Mouse (Mus musculus): Measurements from ENCODE around the gene Pus7l. TPM values are rescaled to one million over a fixed set of nuclear protein-coding genes. Genes with fewer than 3 reads are reported as not detected.

The Pus7l gene
- polyA plus RNA-seq, 1 experiment from 2014 or later = 7.1 TPM

- 90% methylated on average over 10 of the region's 10 CpGs for WGBS
- H3K4me1 ChIP-seq = no peaks in the 10 kb centered on the region
Observed at GRCm38 (mm10) chr15:94568496-94569182, 25.3 kb upstream of the Pus7l start.

DNA sequence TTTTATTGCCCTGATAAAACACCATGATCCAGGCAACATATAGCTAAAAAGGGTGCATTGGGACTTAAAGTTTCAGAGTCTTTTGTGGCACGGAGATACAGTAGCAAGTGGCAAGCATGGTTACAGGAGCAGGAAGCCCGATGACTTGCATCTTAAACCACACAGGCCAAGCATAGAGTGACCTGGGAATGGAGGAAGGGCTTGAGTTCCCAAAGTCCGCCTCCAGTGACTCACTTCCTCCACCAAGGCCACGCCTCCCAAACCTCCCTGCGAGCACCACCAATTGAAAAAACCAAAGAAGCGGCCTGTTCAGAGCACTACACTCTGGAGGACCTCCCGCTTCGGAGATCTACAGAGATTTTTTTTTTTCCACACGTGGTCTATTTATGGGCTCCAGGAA lies 22.5 kb upstream of the Pus7l start:
- WGBS = 81% methylated on average over 9 of the region's 9 CpGs
- Histone ChIP-seq H3K27ac (replicated peaks) (no peak overlapping the region), H3K27me3 (no peaks in the 10 kb centered on the region), H3K9ac (replicated peaks) (no peak overlapping the region), H3K4me2 (replicated peaks) (no peak overlapping the region), H3K9me3 (no peaks in the 10 kb centered on the region), H3K36me3 (no peaks in the 10 kb centered on the region), H3K4me1 (no peaks in the 10 kb centered on the region), H3K4me3 (no peak overlapping the region)
- ATAC-seq (ENCODE audit: low FRiP score, low read depth) = no peak

More at GRCm38 (mm10) chr15:94568496-94569182, 25.3 kb upstream of the Pus7l start:
- Histone ChIP-seq H3K4me2 (replicated peaks) (no peak overlapping the region), H3K4me3 (no peak overlapping the region), H3K27me3 (no peaks in the 10 kb centered on the region), H3K36me3 (no peaks in the 10 kb centered on the region), H3K9ac (replicated peaks) (no peak overlapping the region), H3K9me3 (no peaks in the 10 kb centered on the region), H3K27ac (replicated peaks) (no peak overlapping the region)
- no peak for ATAC-seq (ENCODE audit: low FRiP score, low read depth)

- no peak overlapping the region for H3K4me3 ChIP-seq
- H3K27ac ChIP-seq (replicated peaks) = no peak overlapping the region
- no peaks in the 10 kb centered on the region for H3K36me3 ChIP-seq
- ATAC-seq (ENCODE audit: low FRiP score, low read depth) = no peak
- H3K9me3 ChIP-seq = no peaks in the 10 kb centered on the region
- H3K9ac ChIP-seq (replicated peaks) = no peak overlapping the region
- no peaks in the 10 kb centered on the region for H3K27me3 ChIP-seq
- 98% methylated on average over 2 of the region's 2 CpGs for WGBS
- no peaks in the 10 kb centered on the region for H3K4me1 ChIP-seq
- H3K4me2 ChIP-seq (replicated peaks) = no peak overlapping the region
Observed at GRCm38 (mm10) chr15:94564909-94565308, 21.6 kb upstream of the Pus7l start.

DNA sequence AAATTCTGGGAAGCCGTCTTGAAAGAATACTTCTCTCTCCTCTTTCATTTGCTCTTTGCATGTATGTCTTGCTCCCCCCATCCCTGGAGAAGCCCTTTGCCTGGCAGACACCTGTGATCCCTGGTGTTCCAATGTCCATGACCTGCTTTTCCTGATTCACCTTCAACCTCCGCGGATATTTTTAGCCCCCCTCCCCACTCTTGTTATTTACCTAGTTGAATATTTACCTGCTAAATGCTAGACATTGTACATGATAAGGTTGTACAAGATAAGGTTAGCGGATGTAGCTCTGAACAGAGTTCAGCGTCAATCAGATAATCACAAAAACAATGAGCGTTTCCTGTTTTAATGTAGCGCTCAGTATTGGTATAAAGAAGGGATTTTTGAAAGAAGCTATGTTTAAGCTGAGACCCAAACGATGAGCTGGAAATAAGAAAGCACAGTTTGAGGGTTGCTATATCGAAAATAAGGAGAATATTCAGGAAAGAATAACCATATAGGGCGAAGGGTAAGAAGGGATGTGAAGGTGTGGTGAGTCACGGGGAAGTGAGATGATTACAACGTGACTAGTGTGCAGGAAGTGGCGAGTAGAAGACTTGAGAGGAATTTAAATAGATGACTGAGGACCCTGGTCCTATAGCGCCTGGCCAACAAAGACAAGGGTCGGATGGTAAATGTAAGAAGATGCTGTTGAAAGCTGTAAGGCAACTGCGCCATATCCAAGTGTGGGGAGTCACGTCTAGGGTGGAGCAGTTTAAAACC lies 15.7 kb upstream of the Pus7l start:
- no peak overlapping the region for H3K27ac ChIP-seq (replicated peaks)
- H3K36me3 ChIP-seq = no peaks in the 10 kb centered on the region
- H3K27me3 ChIP-seq = no peaks in the 10 kb centered on the region
- no peak overlapping the region for H3K9ac ChIP-seq (replicated peaks)
- no peak overlapping the region for H3K4me2 ChIP-seq (replicated peaks)
- H3K4me3 ChIP-seq = no peak overlapping the region
- 86% methylated on average over 17 of the region's 17 CpGs for WGBS
- no peaks in the 10 kb centered on the region for H3K9me3 ChIP-seq
- no peak for ATAC-seq (ENCODE audit: low FRiP score, low read depth)
- no peaks in the 10 kb centered on the region for H3K4me1 ChIP-seq

DNA sequence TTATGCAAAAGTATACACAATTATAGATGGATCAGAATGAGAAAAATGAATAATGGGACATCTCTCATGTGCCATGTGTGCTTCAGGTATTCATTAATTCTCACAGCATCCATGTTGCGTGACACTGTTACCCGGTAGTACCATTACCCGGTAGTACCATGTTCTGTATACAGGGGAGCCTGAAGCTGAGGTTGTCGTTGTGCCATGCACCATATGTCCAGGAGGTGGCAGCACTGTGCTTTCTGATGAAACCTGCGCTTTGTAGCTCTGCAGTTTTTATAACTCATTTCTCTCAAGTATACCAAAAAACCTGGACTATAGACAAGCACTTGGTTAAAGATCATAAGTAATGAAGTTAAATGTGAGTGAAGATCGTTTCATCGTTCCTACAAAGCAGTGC lies 14.1 kb upstream of the Pus7l start:
- Histone ChIP-seq H3K36me3 (no peaks in the 10 kb centered on the region), H3K4me2 (replicated peaks) (no peak overlapping the region), H3K27me3 (no peaks in the 10 kb centered on the region), H3K9me3 (no peaks in the 10 kb centered on the region), H3K9ac (replicated peaks) (no peak overlapping the region), H3K4me1 (no peaks in the 10 kb centered on the region), H3K27ac (replicated peaks) (no peak overlapping the region), H3K4me3 (no peak overlapping the region)
- ATAC-seq (ENCODE audit: low FRiP score, low read depth) = peak; percentile 56; the same call in 1 of the 2 replicates
- 26% methylated on average over 7 of the region's 7 CpGs for WGBS

GRCm38 (mm10) chr15:94553536-94553935 lies 10.2 kb upstream of the Pus7l start:
- H3K9me3 ChIP-seq = 0 out of 2 replicates have a peak, but pooled peaks cover 7% of the 10 kb centered on the region
- WGBS = 93% methylated on average over 9 of the region's 9 CpGs
- H3K4me3 ChIP-seq = no peak overlapping the region
- no peak overlapping the region for H3K27ac ChIP-seq (replicated peaks)
- no peak for ATAC-seq (ENCODE audit: low FRiP score, low read depth)
- no peak overlapping the region for H3K9ac ChIP-seq (replicated peaks)
- H3K4me2 ChIP-seq (replicated peaks) = no peak overlapping the region
- H3K27me3 ChIP-seq = no peaks in the 10 kb centered on the region
- H3K36me3 ChIP-seq = no peaks in the 10 kb centered on the region
- H3K4me1 ChIP-seq = no peaks in the 10 kb centered on the region

GRCm38 (mm10) chr15:94544844-94545243 lies 1.5 kb upstream of the Pus7l start:
- Histone ChIP-seq H3K9ac (replicated peaks) (no peak overlapping the region), H3K27me3 (no peaks in the 10 kb centered on the region), H3K9me3 (no peaks in the 10 kb centered on the region), H3K4me3 (no peak overlapping the region), H3K4me2 (replicated peaks) (no peak overlapping the region), H3K4me1 (peaks cover 6% of the 10 kb centered on the region; the same call in 1 of the 2 replicates), H3K36me3 (no peaks in the 10 kb centered on the region), H3K27ac (replicated peaks) (no peak overlapping the region)
- no peak for ATAC-seq (ENCODE audit: low FRiP score, low read depth)
- WGBS = 92% methylated on average over 4 of the region's 4 CpGs

- WGBS = 42% methylated on average over 9 of the region's 9 CpGs
- H3K9me3 ChIP-seq = no peaks in the 10 kb centered on the region
- H3K27me3 ChIP-seq = no peaks in the 10 kb centered on the region
- H3K36me3 ChIP-seq = no peaks in the 10 kb centered on the region
- H3K4me2 ChIP-seq (replicated peaks) = peak overlapping the region; percentile 74
- H3K4me3 ChIP-seq = peak overlapping the region; percentile 69
- peak overlapping the region; percentile 65 for H3K9ac ChIP-seq (replicated peaks)
- no peak for ATAC-seq (ENCODE audit: low FRiP score, low read depth)
- H3K27ac ChIP-seq (replicated peaks) = no peak overlapping the region
- peaks cover 6% of the 10 kb centered on the region; the same call in 1 of the 2 replicates for H3K4me1 ChIP-seq
Observed at GRCm38 (mm10) chr15:94544052-94544636, 797 bp upstream of the Pus7l start.

GRCm38 (mm10) chr15:94542567-94543408 lies 559 bp downstream of the Pus7l start:
- Histone ChIP-seq H3K36me3 (no peaks in the 10 kb centered on the region), H3K27me3 (no peaks in the 10 kb centered on the region), H3K9me3 (no peaks in the 10 kb centered on the region), H3K9ac (replicated peaks) (peak overlapping the region; percentile 65), H3K4me2 (replicated peaks) (peak overlapping the region; percentile 74), H3K4me1 (peaks cover 6% of the 10 kb centered on the region; the same call in 1 of the 2 replicates), H3K27ac (replicated peaks) (no peak overlapping the region), H3K4me3 (peak overlapping the region; percentile 69)
- ATAC-seq (ENCODE audit: low FRiP score, low read depth) = peak; percentile 87
- WGBS = 13% methylated on average over 21 of the region's 22 CpGs

GRCm38 (mm10) chr15:94539296-94539695 lies 4.1 kb downstream of the Pus7l start:
- no peak overlapping the region for H3K4me3 ChIP-seq
- 87% methylated on average over 3 of the region's 3 CpGs for WGBS
- H3K4me2 ChIP-seq (replicated peaks) = no peak overlapping the region
- H3K9me3 ChIP-seq = no peaks in the 10 kb centered on the region
- H3K27ac ChIP-seq (replicated peaks) = no peak overlapping the region
- H3K27me3 ChIP-seq = no peaks in the 10 kb centered on the region
- no peak overlapping the region for H3K9ac ChIP-seq (replicated peaks)
- no peaks in the 10 kb centered on the region for H3K36me3 ChIP-seq
- peaks cover 6% of the 10 kb centered on the region; the same call in 1 of the 2 replicates for H3K4me1 ChIP-seq
- no peak for ATAC-seq (ENCODE audit: low FRiP score, low read depth)

GRCm38 (mm10) chr15:94535521-94535920 lies 7.8 kb downstream of the Pus7l start:
- 93% methylated on average over 7 of the region's 7 CpGs for WGBS
- no peak for ATAC-seq (ENCODE audit: low FRiP score, low read depth)
- Histone ChIP-seq H3K27me3 (no peaks in the 10 kb centered on the region), H3K27ac (replicated peaks) (no peak overlapping the region), H3K36me3 (no peaks in the 10 kb centered on the region), H3K4me3 (no peak overlapping the region), H3K9me3 (no peaks in the 10 kb centered on the region), H3K9ac (replicated peaks) (no peak overlapping the region), H3K4me2 (replicated peaks) (no peak overlapping the region), H3K4me1 (no peaks in the 10 kb centered on the region)
